Mouse (Mus musculus) MN1 (cell line): ENCODE results near the gene Tspan12.

Experiments
- DNase-seq: peaks from one replicate; pipeline ENCODE4 v3.0.0-alpha.2; 2016; ENCODE audit warnings: low spot score

Gene Tspan12

DNA sequence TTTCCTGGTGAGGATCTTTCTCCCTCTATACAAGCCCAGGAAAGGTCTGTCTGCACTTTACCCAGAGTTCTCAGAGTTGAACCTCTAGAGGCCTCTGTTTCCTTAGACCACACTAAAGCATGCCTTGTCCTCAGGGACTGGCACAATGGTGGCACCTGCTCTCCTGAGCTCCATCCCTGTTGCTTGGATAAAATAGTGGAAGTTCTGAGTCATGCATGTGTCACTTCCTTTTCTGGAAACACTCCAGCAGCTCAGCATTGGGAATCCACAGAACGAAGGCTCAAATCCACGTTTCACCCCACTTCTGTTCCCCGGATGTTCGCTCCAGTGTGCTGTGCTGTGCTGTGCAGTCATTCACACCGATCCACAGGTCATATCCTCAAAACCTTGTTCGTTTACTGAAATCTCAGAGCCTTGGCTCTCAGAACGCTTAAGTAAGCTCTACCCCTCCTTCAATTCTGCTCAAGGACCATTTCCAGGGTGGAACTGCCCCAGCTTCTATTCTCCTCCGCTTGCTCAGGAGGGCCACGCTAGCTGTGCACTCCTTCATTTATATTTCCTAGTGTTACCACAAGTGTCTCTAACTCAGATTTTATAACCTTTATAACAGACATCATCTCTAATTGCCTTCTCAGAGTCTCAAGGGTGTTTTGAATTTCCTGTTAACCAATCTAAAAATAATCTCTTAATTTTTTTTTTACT is 83.4 kb downstream of the Tspan12 start:
- no peak for DNase-seq

DNA sequence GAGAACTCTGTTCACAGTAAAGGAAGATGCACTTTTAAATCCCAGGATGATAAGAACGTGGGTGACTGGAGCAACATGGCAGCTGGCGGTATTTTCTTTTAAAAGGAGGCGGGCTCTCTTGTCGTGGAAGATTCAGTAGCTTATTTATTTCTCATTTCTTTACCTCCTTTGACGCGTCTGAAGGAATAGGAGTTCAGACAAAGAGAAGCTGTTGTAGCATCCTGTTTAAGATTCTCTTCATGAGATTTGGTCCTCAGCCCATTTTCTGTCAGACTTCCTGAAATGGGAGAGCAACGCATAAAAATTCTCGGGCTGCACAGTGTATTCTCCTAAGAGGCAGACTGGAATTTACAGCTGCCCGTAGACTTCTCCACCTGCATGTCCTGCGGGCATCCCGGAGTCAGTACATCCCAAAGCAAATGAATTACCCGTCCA is 84.5 kb downstream of the Tspan12 start:
- no peak for DNase-seq

DNA sequence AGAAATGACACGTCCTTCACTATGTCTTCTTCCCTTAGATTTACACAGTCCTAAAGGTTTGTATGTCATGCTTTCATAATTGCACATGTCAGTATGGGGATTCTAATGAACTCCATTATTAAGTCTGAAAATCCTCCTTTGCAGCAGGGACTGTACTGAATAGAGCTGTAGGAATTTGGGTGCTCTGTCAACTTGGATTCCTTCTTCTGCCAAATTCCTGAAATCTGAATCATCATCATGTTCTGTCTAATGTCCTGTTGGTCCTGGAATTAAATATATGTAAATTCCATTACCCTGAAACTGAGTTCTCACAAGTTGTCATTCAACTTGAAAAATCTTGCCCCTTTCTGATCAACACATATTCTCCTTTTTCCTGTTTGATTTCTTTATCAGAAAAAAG is 104.8 kb downstream of the Tspan12 start:
- DNase-seq = no peak

DNA sequence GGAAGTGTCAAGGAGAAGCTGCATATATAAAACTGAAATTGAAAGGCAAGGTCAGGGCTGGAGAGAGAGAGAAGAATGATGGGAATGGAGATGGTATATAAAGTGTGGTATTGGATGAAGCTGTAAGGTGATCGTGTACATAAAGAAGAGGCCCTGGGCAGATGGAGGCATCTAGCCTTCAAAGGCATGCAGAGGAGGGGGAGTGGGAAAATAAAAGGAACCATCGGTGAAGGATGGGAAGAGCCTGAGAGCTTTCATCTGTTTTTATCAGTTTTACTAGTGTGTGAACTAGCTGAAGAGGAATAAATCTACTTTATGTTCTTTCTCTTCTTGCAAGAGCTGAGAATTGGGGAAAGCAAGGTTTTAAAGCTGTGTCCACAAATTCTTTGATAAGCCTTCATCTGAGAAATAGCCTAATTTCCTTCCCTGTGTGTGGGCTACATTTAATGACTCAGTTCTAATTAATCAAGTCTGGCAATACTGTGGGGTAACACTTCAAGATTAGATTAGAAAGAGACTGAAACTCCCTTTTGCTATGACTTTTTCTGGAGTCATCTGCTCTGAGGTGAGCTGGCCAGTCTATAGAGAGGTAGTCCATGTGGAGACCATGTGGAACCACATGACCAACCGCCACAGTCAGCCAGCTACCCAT is 107.6 kb downstream of the Tspan12 start:
- DNase-seq = no peak

DNA sequence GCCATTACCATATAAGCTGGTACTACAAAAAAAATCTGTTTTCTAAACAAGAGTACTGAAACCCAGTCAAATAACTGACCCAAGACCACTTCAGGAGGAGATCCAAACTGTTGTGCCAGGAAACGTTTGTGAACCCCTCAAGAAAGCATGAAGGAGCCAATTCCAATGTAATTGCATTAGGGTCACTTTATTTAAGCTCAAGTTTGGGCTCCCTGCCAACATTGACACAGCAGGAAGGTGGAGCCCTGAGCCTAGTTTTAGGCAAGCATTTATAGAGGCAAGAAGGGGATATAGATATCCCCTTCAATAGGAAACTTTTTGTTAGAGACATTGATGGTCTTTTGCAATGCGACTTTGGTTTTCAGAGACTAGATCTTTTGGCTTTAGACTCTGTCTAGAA is 111.7 kb downstream of the Tspan12 start:
- no peak for DNase-seq

DNA sequence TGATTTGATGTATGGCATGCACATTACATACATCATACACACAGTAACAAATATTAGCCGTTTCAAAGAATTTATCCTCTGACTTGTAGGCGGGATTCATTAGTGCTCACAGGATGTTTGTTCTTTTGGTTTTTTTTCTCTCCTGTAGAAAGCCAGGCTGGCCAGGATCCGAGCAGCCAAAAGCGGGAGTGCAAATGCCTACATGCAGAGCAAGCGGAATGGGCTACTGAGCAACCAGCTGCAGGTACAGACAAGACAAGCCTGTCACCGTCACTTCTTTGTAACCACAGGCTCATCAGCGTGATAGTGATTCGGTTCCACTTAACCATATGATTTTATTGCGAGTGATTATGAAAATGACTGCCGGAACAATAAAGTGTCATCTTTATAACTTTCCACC is 130.1 kb downstream of the Tspan12 start:
- no peak for DNase-seq
